Mouse (Mus musculus) cortical plate, adult 2 months (tissue): ENCODE measurements around the gene Med20.

ENCODE experiments used
- CTCF ChIP-seq: fragments of 200-500 bp; IDR thresholded peaks from 2 replicates; pipeline ENCODE4 v1.5.1; 2011; ENCODE audit warnings: mild to moderate bottlenecking, control low read depth, low read length; ENCODE audit not compliant: insufficient read depth; ENCODE audit errors: extremely low read depth
- POLR2A ChIP-seq: fragments of 200-500 bp; IDR thresholded peaks from 2 replicates; pipeline ENCODE4 v1.6.1; 2011; ENCODE audit warnings: mild to moderate bottlenecking, low read length, control low read depth; ENCODE audit not compliant: insufficient read depth; ENCODE audit errors: extremely low read depth

- TF ChIP-seq CTCF (no peak), POLR2A (no peak)
These were observed 15.9 kb upstream of the Med20 start for GRCm38 (mm10) chr17:47595248-47596161.
